Comparison of ENCODE assay signal across 8 mouse cellular contexts in genomic region chr3:93014378-93014801, GRCm38 (mm10). TPM values are rescaled to one million over a fixed set of nuclear protein-coding genes. Genes with fewer than 3 reads are reported as not detected.
DNase-seq lines count a peak whose midpoint lies in the region; ATAC-seq and TF ChIP-seq lines count a peak whose summit lies in the region.

No protein-coding gene starts in this region.

- H3K4me3 ChIP-seq in forebrain, embryonic 11.5 days (ENCODE audit: low read depth, low read length): peak overlapping the region; percentile 39
- H3K4me3 ChIP-seq in hindbrain, embryonic 14.5 days (replicated peaks; ENCODE audit: low read length): peak overlapping the region; percentile 47
- H3K4me3 ChIP-seq in left cerebral cortex, adult 2 months: peak overlapping the region; percentile 47
- H3K4me3 ChIP-seq in midbrain, embryonic 16.5 days (ENCODE audit: low read depth, low read length): peak overlapping the region; percentile 54

- no peaks in the 10 kb centered on the region for H3K36me3 ChIP-seq in forebrain, embryonic 11.5 days (ENCODE audit: control insufficient read depth, insufficient read depth, low read length)
- no peaks in the 10 kb centered on the region for H3K36me3 ChIP-seq in hindbrain, embryonic 14.5 days (replicated peaks; ENCODE audit: control insufficient read depth, insufficient read depth)
- H3K36me3 ChIP-seq in midbrain, embryonic 16.5 days (ENCODE audit: control insufficient read depth, insufficient read depth, low read length): no peaks in the 10 kb centered on the region

- H3K4me1 ChIP-seq in forebrain, embryonic 11.5 days (replicated peaks; ENCODE audit: control insufficient read depth, insufficient read depth, low read length): peaks cover 2% of the 10 kb centered on the region; the same call in 1 of the 2 replicates
- H3K4me1 ChIP-seq in hindbrain, embryonic 14.5 days (replicated peaks; ENCODE audit: control insufficient read depth, insufficient read depth, low read length): 0 out of 2 replicates have a peak, but pooled peaks cover 7% of the 10 kb centered on the region
- peaks cover 6% of the 10 kb centered on the region; the same call in 1 of the 2 replicates for H3K4me1 ChIP-seq in midbrain, embryonic 16.5 days (ENCODE audit: control insufficient read depth, insufficient read depth, low read length)

- ATAC-seq in forebrain, embryonic 11.5 days (replicated peaks; ENCODE audit: low FRiP score): peak; percentile 93
- ATAC-seq in hindbrain, embryonic 14.5 days (ENCODE audit: low FRiP score): peak; percentile 91
- peak; percentile 92 for ATAC-seq in midbrain, embryonic 16.5 days
- no peak for ATAC-seq in erythroblast, adult 5-6 weeks (replicated peaks; ENCODE audit: low FRiP score, poor library complexity, severe bottlenecking)

- no peaks in the 10 kb centered on the region for H3K9me3 ChIP-seq in forebrain, embryonic 11.5 days (ENCODE audit: control insufficient read depth, low read length)
- no peaks in the 10 kb centered on the region for H3K9me3 ChIP-seq in hindbrain, embryonic 14.5 days (ENCODE audit: control insufficient read depth, low read length)
- H3K9me3 ChIP-seq in midbrain, embryonic 16.5 days (replicated peaks; ENCODE audit: control insufficient read depth, low read length, poor library complexity, severe bottlenecking): no peaks in the 10 kb centered on the region

- no peaks in the 10 kb centered on the region for H3K27me3 ChIP-seq in forebrain, embryonic 11.5 days (ENCODE audit: control insufficient read depth, insufficient read depth, low read length)
- no peaks in the 10 kb centered on the region for H3K27me3 ChIP-seq in hindbrain, embryonic 14.5 days (ENCODE audit: control insufficient read depth, insufficient read depth, low read length)
- no peaks in the 10 kb centered on the region for H3K27me3 ChIP-seq in midbrain, embryonic 16.5 days (ENCODE audit: control insufficient read depth, insufficient read depth, low read depth, low read length)

- intact Hi-C loops in left cerebral cortex, adult 2 months (cut with DNase I): no loop called here

- H3K9ac ChIP-seq in forebrain, embryonic 11.5 days (ENCODE audit: low read length): peak overlapping the region; percentile 57
- H3K9ac ChIP-seq in hindbrain, embryonic 14.5 days: peak overlapping the region; percentile 62
- peak overlapping the region; percentile 68 for H3K9ac ChIP-seq in midbrain, embryonic 16.5 days (ENCODE audit: low read depth, low read length)

- H3K27ac ChIP-seq in forebrain, embryonic 11.5 days (ENCODE audit: low read depth, low read length): no peak overlapping the region
- H3K27ac ChIP-seq in hindbrain, embryonic 14.5 days: no peak overlapping the region
- H3K27ac ChIP-seq in left cerebral cortex, adult 2 months: no peak overlapping the region
- peak overlapping the region; percentile 63 for H3K27ac ChIP-seq in midbrain, embryonic 16.5 days (ENCODE audit: low read length)

- DNase-seq in 3134 (ENCODE audit: extremely low read depth, insufficient read length, low spot score): peak; percentile 69
- peak; percentile 87 for DNase-seq in Muller cell, postnatal 12 days (ENCODE audit: inconsistent ontology term)
- peak; percentile 89 for DNase-seq in forebrain, embryonic 11.5 days (ENCODE audit: low spot score)
- peak; percentile 67 for DNase-seq in hindbrain, embryonic 14.5 days (ENCODE audit: low spot score)
- DNase-seq in left cerebral cortex, adult 2 months (ENCODE audit: extremely low spot score in 1 of 2, low spot score in 2 of 2): peak; percentile 49 to 59
- DNase-seq in telencephalon, adult 2 months (ENCODE audit: low read depth, low spot score): peak; percentile 21

- 1% methylated on average over 24 of the region's 24 CpGs for WGBS in forebrain, embryonic 11.5 days
- under 1% methylated on average over 24 of the region's 24 CpGs for WGBS in hindbrain, embryonic 14.5 days
- WGBS in midbrain, embryonic 16.5 days: 0% methylated on average over 24 of the region's 24 CpGs

- TF ChIP-seq CTCF in left cerebral cortex, adult 2 months (IDR thresholded peaks at IDR 0.05): no peak

- H3K4me2 ChIP-seq in forebrain, embryonic 11.5 days (ENCODE audit: low read depth, low read length, severe bottlenecking): peak overlapping the region; percentile 58
- H3K4me2 ChIP-seq in hindbrain, embryonic 14.5 days (replicated peaks): peak overlapping the region; percentile 88
- H3K4me2 ChIP-seq in midbrain, embryonic 16.5 days (ENCODE audit: low read length): peak overlapping the region; percentile 75

RNA-seq across cellular contexts. Expression of gene Crct1, which starts 1.1 kb away (rescaled TPM):
- not detected in 2 replicates for polyA plus RNA-seq in forebrain, embryonic 11.5 days (2014; fragmentation: Nextera tagmentation; extraction: Ambion mirVana)
- polyA plus RNA-seq in hindbrain, embryonic 14.5 days (2014; fragmentation: Nextera tagmentation; extraction: Ambion mirVana): 1.0 and 2.3 TPM in 2 replicates
- total RNA-seq in left cerebral cortex, adult 2 months (2021): not detected
- 1.4 and 1.5 TPM in 2 replicates for polyA plus RNA-seq in midbrain, embryonic 16.5 days (2015; fragmentation: Nextera tagmentation; extraction: Ambion mirVana)
- not detected in 2 replicates for total RNA-seq in erythroblast, adult 5-6 weeks (2015; ENCODE audit: low replicate concordance)
- total RNA-seq in erythroblast, adult 5-6 weeks (2017; ENCODE audit: low replicate concordance): not detected in 2 replicates

RNA-seq across cellular contexts. Expression of gene Lce1m, which starts 4.5 kb away (rescaled TPM):
- not detected in 2 replicates for polyA plus RNA-seq in forebrain, embryonic 11.5 days (2014; fragmentation: Nextera tagmentation; extraction: Ambion mirVana)
- polyA plus RNA-seq in hindbrain, embryonic 14.5 days (2014; fragmentation: Nextera tagmentation; extraction: Ambion mirVana): not detected in 2 replicates
- not detected for total RNA-seq in left cerebral cortex, adult 2 months (2021)
- polyA plus RNA-seq in midbrain, embryonic 16.5 days (2015; fragmentation: Nextera tagmentation; extraction: Ambion mirVana): not detected in 2 replicates
- not detected in 2 replicates for total RNA-seq in erythroblast, adult 5-6 weeks (2015; ENCODE audit: low replicate concordance)
- not detected in 2 replicates for total RNA-seq in erythroblast, adult 5-6 weeks (2017; ENCODE audit: low replicate concordance)

RNA-seq across cellular contexts. Expression of gene Lce3f, which starts 22.4 kb away (rescaled TPM):
- not detected in 2 replicates for polyA plus RNA-seq in forebrain, embryonic 11.5 days (2014; fragmentation: Nextera tagmentation; extraction: Ambion mirVana)
- not detected in 2 replicates for polyA plus RNA-seq in hindbrain, embryonic 14.5 days (2014; fragmentation: Nextera tagmentation; extraction: Ambion mirVana)
- not detected for total RNA-seq in left cerebral cortex, adult 2 months (2021)
- polyA plus RNA-seq in midbrain, embryonic 16.5 days (2015; fragmentation: Nextera tagmentation; extraction: Ambion mirVana): not detected in 2 replicates
- not detected in 2 replicates for total RNA-seq in erythroblast, adult 5-6 weeks (2015; ENCODE audit: low replicate concordance)
- not detected in 2 replicates for total RNA-seq in erythroblast, adult 5-6 weeks (2017; ENCODE audit: low replicate concordance)

RNA-seq across cellular contexts. Expression of gene Lce3e, which starts 47.5 kb away (rescaled TPM):
- polyA plus RNA-seq in forebrain, embryonic 11.5 days (2014; fragmentation: Nextera tagmentation; extraction: Ambion mirVana): not detected in 2 replicates
- polyA plus RNA-seq in hindbrain, embryonic 14.5 days (2014; fragmentation: Nextera tagmentation; extraction: Ambion mirVana): not detected in 2 replicates
- total RNA-seq in left cerebral cortex, adult 2 months (2021): not detected
- polyA plus RNA-seq in midbrain, embryonic 16.5 days (2015; fragmentation: Nextera tagmentation; extraction: Ambion mirVana): not detected in 2 replicates
- total RNA-seq in erythroblast, adult 5-6 weeks (2015; ENCODE audit: low replicate concordance): not detected in 2 replicates
- total RNA-seq in erythroblast, adult 5-6 weeks (2017; ENCODE audit: low replicate concordance): not detected in 2 replicates

RNA-seq across cellular contexts. Expression of gene Gm4858, which starts 54.2 kb away (rescaled TPM):
- not detected in 2 replicates for polyA plus RNA-seq in forebrain, embryonic 11.5 days (2014; fragmentation: Nextera tagmentation; extraction: Ambion mirVana)
- not detected in 2 replicates for polyA plus RNA-seq in hindbrain, embryonic 14.5 days (2014; fragmentation: Nextera tagmentation; extraction: Ambion mirVana)
- total RNA-seq in left cerebral cortex, adult 2 months (2021): not detected
- not detected in 2 replicates for polyA plus RNA-seq in midbrain, embryonic 16.5 days (2015; fragmentation: Nextera tagmentation; extraction: Ambion mirVana)
- not detected in 2 replicates for total RNA-seq in erythroblast, adult 5-6 weeks (2015; ENCODE audit: low replicate concordance)
- total RNA-seq in erythroblast, adult 5-6 weeks (2017; ENCODE audit: low replicate concordance): not detected in 2 replicates

Comparison
In these comparisons a context has a peak if more than half of its experiments do, and no peak if none do; other contexts are left out.
1. DNase-seq: peak in every context shown above with its lines; median percentile 89 in forebrain, embryonic 11.5 days; 87 in Muller cell, postnatal 12 days; 69 in 3134; 67 in hindbrain, embryonic 14.5 days; 54 in left cerebral cortex, adult 2 months; 21 in telencephalon, adult 2 months.